Mouse (Mus musculus): ENCODE measurements at regions not wholly inside any gene's neighbourhood (a gene's known extent, or its start where the extent isn't known, plus 50 kb on each side); places are given as distances from the start of the nearest gene placed in this dataset.

GRCm38 (mm10) chr14:45824601-45825000 is 166.7 kb upstream of the Ddhd1 start:
- TF ChIP-seq CTCF (IDR thresholded peaks at IDR 0.05; ENCODE audit: low read depth, low read length), result no peak
- no peak for TF ChIP-seq GATA1 (IDR thresholded peaks at IDR 0.05; ENCODE audit: borderline replicate concordance, low read length)
- TF ChIP-seq TAL1 (conservative IDR thresholded peaks at IDR 0.05; ENCODE audit: low read depth, low read length), result no peak
- no peak for TF ChIP-seq GATA2 (IDR thresholded peaks at IDR 0.05; ENCODE audit: borderline replicate concordance, low read depth, low read length)
- TF ChIP-seq POLR2AphosphoS5 (IDR thresholded peaks at IDR 0.05; ENCODE audit: insufficient replicate concordance, low read depth, low read length), result no peak

All from G1E (cell line).